Mouse (Mus musculus) heart, postnatal 14 days (tissue): ENCODE measurements around the gene Arsk. TPM values are rescaled to one million over a fixed set of nuclear protein-coding genes. Genes with fewer than 3 reads are reported as not detected.
A peak's percentile ranks its signal among the peaks of the same experiment; 100 is the strongest.

Experiments
- DNase-seq, 2 experiments: peaks; one replicate each; pipeline ENCODE4 v3.0.0; 2021 to 2022
- intact Hi-C: fragments of 180-260 bp; cut with DNase I; formaldehyde crosslinking; loops from one replicate; pipeline ENCODE4 v1.15.1; 2025
- long read RNA-seq, 2 experiments: library from polyadenylated mRNA; stranded (forward); transcript quantifications; one replicate each; pipeline ENCODE4 v2.0.0; 2021
- total RNA-seq, 2 experiments: library from RNA; stranded (reverse); gene quantifications; 2 replicates each; pipeline ENCODE4 v1.2.3; 2021

The Arsk gene
- 1 to 10 TPM; 4.4 to 5.2 TPM for total RNA-seq
- long read RNA-seq, experiment 1, transcript Arsk-201 (8 exons, 3,657 nt) = major isoform, 5 of 6 reads
- long read RNA-seq, experiment 1, partial matches to known transcripts = 0 of 6 reads
- long read RNA-seq, experiment 1, other reads (novel, unspliced or antisense) = 1 of 6 reads
- long read RNA-seq, experiment 2, partial matches to known transcripts = 0 of 5 reads
- long read RNA-seq, experiment 2, other reads (novel, unspliced or antisense) = 1 of 5 reads

- intact Hi-C loops = loop anchor here (5.0 kb wide), 2 partner anchors 81 to 156 kb away; partner anchors contain the start of genes Rfesd and Rhobtb3
- DNase-seq = peak; percentile 92 to 94
Observed at GRCm38 (mm10) chr13:76098493-76099303, at the start of gene Arsk, which contains the start of gene Ttc37. Gene Arsk (minus strand): TSS chr13:76098660. Gene Ttc37 (plus strand): TSS chr13:76098734.

- intact Hi-C loops = no loop called here
- DNase-seq = no peak
Observed at GRCm38 (mm10) chr13:76141117-76141808, 42.8 kb upstream of the Arsk start.

- intact Hi-C loops = no loop called here
- DNase-seq = no peak
Observed at GRCm38 (mm10) chr13:76138862-76139261, 40.4 kb upstream of the Arsk start.

- intact Hi-C loops = no loop called here
- no peak for DNase-seq
Observed at GRCm38 (mm10) chr13:76132415-76132814, 34.0 kb upstream of the Arsk start.

- no peak for DNase-seq
- intact Hi-C loops = no loop called here
Observed at GRCm38 (mm10) chr13:76128799-76129198, 30.3 kb upstream of the Arsk start.

- intact Hi-C loops = no loop called here
- no peak for DNase-seq
Observed at GRCm38 (mm10) chr13:76109069-76109824, 10.8 kb upstream of the Arsk start.

- intact Hi-C loops = no loop called here
- no peak for DNase-seq
Observed at GRCm38 (mm10) chr13:76101989-76102388, 3.5 kb upstream of the Arsk start.

GRCm38 (mm10) chr13:76098116-76098492 lies 356 bp downstream of the Arsk start:
- intact Hi-C loops = loop anchor here (5.0 kb wide), 2 partner anchors 81 to 156 kb away; partner anchors contain the start of genes Rfesd and Rhobtb3
- DNase-seq = no peak

- DNase-seq = no peak
- intact Hi-C loops = no loop called here
Observed at GRCm38 (mm10) chr13:76074323-76074722, 24.1 kb downstream of the Arsk start.

- intact Hi-C loops = no loop called here
- DNase-seq = no peak
Observed at GRCm38 (mm10) chr13:76064363-76064945, 34.0 kb downstream of the Arsk start.

GRCm38 (mm10) chr13:76063548-76063947 lies 34.9 kb downstream of the Arsk start:
- no peak for DNase-seq
- intact Hi-C loops = no loop called here

- no peak for DNase-seq
- intact Hi-C loops = no loop called here
Observed at GRCm38 (mm10) chr13:76062569-76062968, 35.9 kb downstream of the Arsk start.

GRCm38 (mm10) chr13:76062126-76062525 lies 36.3 kb downstream of the Arsk start:
- intact Hi-C loops = no loop called here
- DNase-seq = no peak

GRCm38 (mm10) chr13:76059591-76059990 lies 38.9 kb downstream of the Arsk start:
- intact Hi-C loops = loop anchor here (10.0 kb wide), 1 partner anchor 75 kb away; no protein-coding TSS in a partner anchor

GRCm38 (mm10) chr13:76057267-76058069 lies 41.0 kb downstream of the Arsk start:
- no peak for DNase-seq
- intact Hi-C loops = loop anchor here (10.0 kb wide), 1 partner anchor 73 kb away; no protein-coding TSS in a partner anchor

More at GRCm38 (mm10) chr13:76059591-76059990, 38.9 kb downstream of the Arsk start:
- no peak for DNase-seq

GRCm38 (mm10) chr13:76056896-76057266 lies 41.6 kb downstream of the Arsk start, which contains the start of gene Gpr150:
Gene Gpr150 (minus strand): TSS chr13:76056996.
- intact Hi-C loops = loop anchor here (10.0 kb wide), 1 partner anchor 72 kb away; no protein-coding TSS in a partner anchor
- no peak for DNase-seq

- intact Hi-C loops = loop anchor here (10.0 kb wide), 1 partner anchor 71 kb away; no protein-coding TSS in a partner anchor
- DNase-seq = peak; percentile 58 to 62
Observed at GRCm38 (mm10) chr13:76056261-76056724, 42.2 kb downstream of the Arsk start.

- intact Hi-C loops = loop anchor here (10.0 kb wide), 1 partner anchor 71 kb away; no protein-coding TSS in a partner anchor
- peak; percentile 7 to 8 for DNase-seq
Observed at GRCm38 (mm10) chr13:76055391-76056232, 42.8 kb downstream of the Arsk start.
